Mouse (Mus musculus) stomach, postnatal 0 days (tissue): ENCODE results near the gene Slc28a3.

ENCODE experiments used
- CTCF ChIP-seq: IDR thresholded peaks from 2 replicates; pipeline ENCODE4 v1.5.1; 2016; ENCODE audit warnings: antibody characterized with exemption, low read depth, mild to moderate bottlenecking, moderate library complexity
- EP300 ChIP-seq: optimal IDR thresholded peaks from 2 replicates; pipeline ENCODE3; 2016; ENCODE audit warnings: antibody characterized with exemption

- no peak for TF ChIP-seq CTCF
- no peak for TF ChIP-seq EP300
Observed at GRCm38 (mm10) chr13:58610716-58611115, at the start of gene Slc28a3.
